Mouse (Mus musculus): Measurements from ENCODE around the gene Fam8a1. TPM values are rescaled to one million over a fixed set of nuclear protein-coding genes. Genes with fewer than 3 reads are reported as not detected.

Fam8a1 gene
- total and polyA plus RNA-seq, 2 experiments from 2014 or later: 14.5 to 32.7 TPM

GRCm38 (mm10) chr13:46727038-46727836, 57.9 kb downstream of the Fam8a1 start:
- H3K36me3 ChIP-seq (ENCODE audit: insufficient read depth, low read length): no peaks in the 10 kb centered on the region
- DNase-seq (ENCODE audit: low spot score): peak; percentile 66
- H3K4me1 ChIP-seq (ENCODE audit: insufficient read depth, low read length): peaks cover 9% of the 10 kb centered on the region
- no peaks in the 10 kb centered on the region for H3K27me3 ChIP-seq (ENCODE audit: insufficient read depth, low read length)
- H3K9me3 ChIP-seq (ENCODE audit: low read length): no peaks in the 10 kb centered on the region
- peak overlapping the region; percentile 87 for H3K9ac ChIP-seq (replicated peaks; ENCODE audit: low read length)
- H3K4me3 ChIP-seq (ENCODE audit: low read length): peak overlapping the region; percentile 73
- H3K4me2 ChIP-seq (ENCODE audit: low read depth, low read length): peak overlapping the region; percentile 74
- WGBS: under 1% methylated on average over 73 of the region's 85 CpGs
- no peak for TF ChIP-seq CTCF (IDR thresholded peaks at IDR 0.05; ENCODE audit: low read depth)
- peak overlapping the region; percentile 94 for H3K27ac ChIP-seq
- ATAC-seq: peak; percentile 80

Other genes starting within 250 kb of the Fam8a1 start
- 16.6 and 19.9 TPM in 2 replicates for gene Cap2, start 167.7 kb upstream of the Fam8a1 start, total RNA-seq (2014; rRNA removed)
- gene Cap2, start 167.7 kb upstream of the Fam8a1 start, polyA plus RNA-seq (2015; fragmentation: Nextera tagmentation; extraction: Ambion mirVana): 9.3 and 9.4 TPM in 2 replicates
- gene Nup153, start 58.4 kb downstream of the Fam8a1 start, total RNA-seq (2014; rRNA removed): 88.6 and 103 TPM in 2 replicates
- 10.3 and 10.6 TPM in 2 replicates for gene Nup153, start 58.4 kb downstream of the Fam8a1 start, polyA plus RNA-seq (2015; fragmentation: Nextera tagmentation; extraction: Ambion mirVana)